Mouse (Mus musculus): ENCODE measurements around the gene Slc6a19.

- TF ChIP-seq POLR2A (IDR thresholded peaks at IDR 0.05; ENCODE audit: insufficient read depth, low read length): no peak
- TF ChIP-seq CTCF (IDR thresholded peaks at IDR 0.05; ENCODE audit: low read depth, low read length): no peak
- no peak for TF ChIP-seq EP300 (IDR thresholded peaks at IDR 0.05; ENCODE audit: insufficient read depth, low read depth, low read length)
Observed at GRCm38 (mm10) chr13:73709491-73709890, 4.8 kb upstream of the Slc6a19 start.

Data from ES-Bruce4 (cell line).